Comparison of ENCODE assay signal across 9 mouse cellular contexts in the genomic region with DNA sequence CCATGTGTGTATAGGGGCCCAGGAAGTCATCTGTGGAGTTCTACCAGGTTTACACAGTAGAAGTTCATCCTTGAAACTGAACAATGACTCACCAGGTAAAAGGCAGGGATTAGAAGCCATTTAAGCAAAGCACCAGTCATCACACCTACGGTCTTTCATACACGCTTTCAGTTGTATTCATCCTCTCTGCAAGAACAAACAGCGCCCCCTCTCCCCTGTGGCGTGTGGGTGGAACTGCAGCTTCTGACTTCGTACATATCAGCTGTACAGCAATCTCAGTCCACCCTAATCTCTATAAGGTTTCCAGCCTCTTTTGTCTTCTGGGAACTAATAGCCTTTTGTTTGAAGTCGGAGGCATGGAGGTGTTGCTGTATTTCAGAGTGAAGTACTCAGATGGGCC.
DNase-seq lines count a peak whose midpoint lies in the region; ATAC-seq and TF ChIP-seq lines count a peak whose summit lies in the region.
"Had no signal": no experiment of that assay in that cellular context is flagged by ENCODE, and none has a peak within 500 bp of the region (broad histone marks: within the 10 kb centered on the region; RNA-seq: fewer than 3 reads in every experiment).

No protein-coding gene starts in this region.

- H3K36me3 ChIP-seq in ES-Bruce4 (ENCODE audit: control insufficient read depth, insufficient read depth, low read length, poor library complexity, severe bottlenecking) = no peaks in the 10 kb centered on the region
- H3K36me3 ChIP-seq: heart, embryonic 13.5 days had no signal

- no peaks in the 10 kb centered on the region for H3K4me1 ChIP-seq in ES-Bruce4 (ENCODE audit: control insufficient read depth, insufficient read depth, low read length)
- no peaks in the 10 kb centered on the region; the same call in 1 of the 2 replicates for H3K4me1 ChIP-seq in bone marrow, adult 2 months (ENCODE audit: control insufficient read depth, insufficient read depth, low read length)
- H3K4me1 ChIP-seq: heart, embryonic 13.5 days had no signal

- peak; percentile 88 for ATAC-seq in granulocyte monocyte progenitor cell, adult 5-6 weeks (replicated peaks; ENCODE audit: poor library complexity, severe bottlenecking)
- ATAC-seq in neutrophil, adult 5-6 weeks (ENCODE audit: extremely low read depth, insufficient number of reproducible peaks, low FRiP score, poor library complexity, severe bottlenecking) = peak; percentile 89
- ATAC-seq in erythroblast, adult 5-6 weeks (replicated peaks; ENCODE audit: low FRiP score, poor library complexity, severe bottlenecking) = no peak

- peak in 1 of 2 experiments; percentile 44 for DNase-seq in layer of hippocampus, adult 2 months (ENCODE audit: low spot score in 2 of 2)
- no peak for DNase-seq in layer of hippocampus, postnatal 36 days
- DNase-seq in thymus, postnatal 36 days = peak; percentile 71 to 72

- H3K9ac ChIP-seq in ES-Bruce4 (ENCODE audit: low read depth, poor library complexity, severe bottlenecking) = no peak overlapping the region
- H3K9ac ChIP-seq: heart, embryonic 13.5 days had no signal

- no peak overlapping the region for H3K27ac ChIP-seq in layer of hippocampus, adult 2 months
- H3K27ac ChIP-seq in ES-Bruce4 (ENCODE audit: insufficient read depth, low read length) = no peak overlapping the region
- no peak overlapping the region for H3K27ac ChIP-seq in bone marrow, adult 2 months (ENCODE audit: control insufficient read depth, insufficient read depth, low read depth, low read length, poor library complexity)
- H3K27ac ChIP-seq: heart, embryonic 13.5 days had no signal

- WGBS in bone marrow, adult 2 months = 61% methylated on average over 6 of the region's 6 CpGs

- no peak for TF ChIP-seq EP300 in ES-Bruce4 (IDR thresholded peaks at IDR 0.05; ENCODE audit: insufficient read depth, low read depth, low read length)

- H3K9me3 ChIP-seq in ES-Bruce4 (replicated peaks; ENCODE audit: control insufficient read depth, insufficient read depth, low read length, poor library complexity, severe bottlenecking) = no peaks in the 10 kb centered on the region
- H3K9me3 ChIP-seq: heart, embryonic 13.5 days had no signal

- TF ChIP-seq CTCF in layer of hippocampus, adult 2 months (conservative IDR thresholded peaks at IDR 0.05) = peak; percentile 84
- peak; percentile 69 for TF ChIP-seq CTCF in ES-Bruce4 (IDR thresholded peaks at IDR 0.05; ENCODE audit: low read depth, low read length)
- TF ChIP-seq CTCF in bone marrow, adult 2 months (IDR thresholded peaks at IDR 0.05; ENCODE audit: control insufficient read depth, insufficient read depth, low read length) = peak; percentile 86

- TF ChIP-seq POLR2A in ES-Bruce4 (IDR thresholded peaks at IDR 0.05; ENCODE audit: insufficient read depth, low read length) = no peak
- no peak for TF ChIP-seq POLR2A in bone marrow, adult 2 months (IDR thresholded peaks at IDR 0.05; ENCODE audit: borderline replicate concordance, control insufficient read depth, low read depth, low read length)

- no peaks in the 10 kb centered on the region for H3K27me3 ChIP-seq in ES-Bruce4 (ENCODE audit: control insufficient read depth, insufficient read depth, low read length, poor library complexity, severe bottlenecking)
- H3K27me3 ChIP-seq: heart, embryonic 13.5 days had no signal

- H3K4me3 ChIP-seq in layer of hippocampus, adult 2 months = no peak overlapping the region
- no peak overlapping the region for H3K4me3 ChIP-seq in ES-Bruce4 (ENCODE audit: low read depth, low read length)
- no peak overlapping the region for H3K4me3 ChIP-seq in bone marrow, adult 2 months (replicated peaks; ENCODE audit: control insufficient read depth, low read depth, low read length)
- H3K4me3 ChIP-seq: heart, embryonic 13.5 days had no signal

Comparison
In these comparisons a context has a peak if more than half of its experiments do, and no peak if none do; other contexts are left out.
1. DNase-seq: peak in thymus, postnatal 36 days (2 of 2); none in layer of hippocampus, postnatal 36 days (0 of 2).
2. Peak in every context shown above with its lines, with median percentiles within 50 percentile points of each other: CTCF ChIP-seq.